Mouse (Mus musculus) liver, postnatal 0 days (tissue): ENCODE measurements around the gene Atp6v0a4. TPM values are rescaled to one million over a fixed set of nuclear protein-coding genes. Genes with fewer than 3 reads are reported as not detected.

Experiments
- ATAC-seq: fragments of 200-750 bp; cut with Nextera tagmentation; 2 replicates; pipeline ENCODE4 v1.8.0; 2017; ENCODE audit warnings: mild to moderate bottlenecking, moderate library complexity
- DNase-seq: peaks from one replicate; pipeline ENCODE4 v3.0.0-alpha.2; 2016
- H3K27ac ChIP-seq: fragments of 300-500 bp; sonication (generic); 2 replicates; pipeline ENCODE4 v1.5.1; 2014; ENCODE audit warnings: antibody characterized with exemption, moderate library complexity, mild to moderate bottlenecking, low read depth
- H3K27me3 ChIP-seq: fragments of 300-500 bp; sonication (generic); 2 replicates; pipeline ENCODE4 v1.6.1; 2014; ENCODE audit warnings: low read length, control low read depth, mixed read lengths; ENCODE audit not compliant: insufficient read depth
- H3K36me3 ChIP-seq: fragments of 300-500 bp; sonication (generic); replicated peaks from 2 replicates; pipeline ENCODE4 v1.6.1; 2014; ENCODE audit warnings: mild to moderate bottlenecking, control low read depth, low read length, moderate library complexity, mixed read lengths; ENCODE audit not compliant: insufficient read depth
- H3K4me1 ChIP-seq: fragments of 300-500 bp; sonication (generic); 2 replicates; pipeline ENCODE4 v1.6.1; 2014; ENCODE audit warnings: antibody characterized with exemption, mild to moderate bottlenecking, control low read depth; ENCODE audit not compliant: insufficient read depth
- H3K4me2 ChIP-seq: fragments of 300-500 bp; sonication (generic); 2 replicates; pipeline ENCODE4 v1.6.1; 2014; ENCODE audit warnings: low read depth, mild to moderate bottlenecking, low read length, moderate library complexity, mixed read lengths
- H3K4me3 ChIP-seq: fragments of 300-500 bp; sonication (generic); 2 replicates; pipeline ENCODE4 v1.5.1; 2014; ENCODE audit warnings: low read depth, low read length
- H3K9ac ChIP-seq: fragments of 300-500 bp; sonication (generic); replicated peaks from 2 replicates; pipeline ENCODE4 v1.6.1; 2014; ENCODE audit warnings: mild to moderate bottlenecking, moderate library complexity
- H3K9me3 ChIP-seq: fragments of 300-500 bp; sonication (generic); 2 replicates; pipeline ENCODE4 v1.6.1; 2016; ENCODE audit warnings: mild to moderate bottlenecking, control low read depth, low read length, mixed read lengths
- CTCF ChIP-seq: sonication (generic); IDR thresholded peaks from 2 replicates; pipeline ENCODE4 v1.5.1; 2016; ENCODE audit warnings: antibody characterized with exemption, low read depth
- EP300 ChIP-seq: IDR thresholded peaks from 2 replicates; pipeline ENCODE4 v1.6.1; 2016; ENCODE audit warnings: antibody characterized with exemption, low read depth, mild to moderate bottlenecking
- WGBS: fragments of 180-500 bp; shearing (Covaris S2); extraction: QIAGEN DNeasy Blood & Tissue Kit; methylation state at CpG from one replicate; pipeline ENCODE4 v1.1.7; 2014; ENCODE audit not compliant: insufficient replicate concordance; 5-methylcytosine and 5-hydroxymethylcytosine counted together
- polyA plus RNA-seq: library from polyadenylated mRNA; unstranded; fragments of >200 nt; fragmentation: Nextera tagmentation; extraction: Ambion mirVana; gene quantifications from 2 replicates; pipeline ENCODE4 v1.2.1, GENCODE M21; 2015

Atp6v0a4 gene
- polyA plus RNA-seq, 1 experiment from 2014 or later: 0.05 TPM

- TF ChIP-seq EP300: no peak
- TF ChIP-seq CTCF: no peak
Measured at GRCm38 (mm10) chr6:38094701-38095100, 29.7 kb downstream of the Atp6v0a4 start.

GRCm38 (mm10) chr6:38092539-38092938 is 31.8 kb downstream of the Atp6v0a4 start:
- no peak for DNase-seq
- Histone ChIP-seq H3K4me1 (no peaks in the 10 kb centered on the region), H3K36me3 (no peaks in the 10 kb centered on the region), H3K4me3 (no peak overlapping the region), H3K4me2 (no peak overlapping the region), H3K27me3 (no peaks in the 10 kb centered on the region), H3K27ac (no peak overlapping the region), H3K9ac (no peak overlapping the region), H3K9me3 (peaks cover 3% of the 10 kb centered on the region; the same call in 1 of the 2 replicates)
- 84% methylated on average over 8 of the region's 8 CpGs for WGBS
- no peak for ATAC-seq
- TF ChIP-seq CTCF: no peak
- TF ChIP-seq EP300: no peak

More at GRCm38 (mm10) chr6:38094701-38095100, 29.7 kb downstream of the Atp6v0a4 start:
- Histone ChIP-seq H3K27me3 (no peaks in the 10 kb centered on the region), H3K4me2 (no peak overlapping the region), H3K4me3 (no peak overlapping the region), H3K36me3 (no peaks in the 10 kb centered on the region), H3K4me1 (no peaks in the 10 kb centered on the region), H3K27ac (no peak overlapping the region), H3K9me3 (peaks cover 3% of the 10 kb centered on the region; the same call in 1 of the 2 replicates), H3K9ac (no peak overlapping the region)
- DNase-seq (no peak), ATAC-seq (no peak)
- WGBS: 80% methylated on average over 10 of the region's 10 CpGs

GRCm38 (mm10) chr6:38087242-38088026 is 37.0 kb downstream of the Atp6v0a4 start:
- Histone ChIP-seq H3K27me3 (no peaks in the 10 kb centered on the region), H3K9ac (no peak overlapping the region), H3K9me3 (peaks cover 3% of the 10 kb centered on the region; the same call in 1 of the 2 replicates), H3K36me3 (no peaks in the 10 kb centered on the region), H3K4me3 (no peak overlapping the region), H3K4me1 (no peaks in the 10 kb centered on the region), H3K27ac (no peak overlapping the region), H3K4me2 (no peak overlapping the region)
- TF ChIP-seq CTCF: no peak
- no peak for TF ChIP-seq EP300
- 72% methylated on average over 9 of the region's 9 CpGs for WGBS
- DNase-seq: no peak
- ATAC-seq: no peak

- Histone ChIP-seq H3K27me3 (no peaks in the 10 kb centered on the region), H3K9me3 (no peaks in the 10 kb centered on the region), H3K4me1 (0 out of 2 replicates have a peak, but pooled peaks cover 2% of the 10 kb centered on the region), H3K36me3 (no peaks in the 10 kb centered on the region), H3K4me3 (no peak overlapping the region), H3K4me2 (no peak overlapping the region), H3K9ac (no peak overlapping the region), H3K27ac (no peak overlapping the region)
- TF ChIP-seq EP300 (no peak), CTCF (no peak)
- DNase-seq (no peak), ATAC-seq (no peak)
- 61% methylated on average over 4 of the region's 4 CpGs for WGBS
Measured at GRCm38 (mm10) chr6:38083204-38083603, 41.2 kb downstream of the Atp6v0a4 start.

DNA sequence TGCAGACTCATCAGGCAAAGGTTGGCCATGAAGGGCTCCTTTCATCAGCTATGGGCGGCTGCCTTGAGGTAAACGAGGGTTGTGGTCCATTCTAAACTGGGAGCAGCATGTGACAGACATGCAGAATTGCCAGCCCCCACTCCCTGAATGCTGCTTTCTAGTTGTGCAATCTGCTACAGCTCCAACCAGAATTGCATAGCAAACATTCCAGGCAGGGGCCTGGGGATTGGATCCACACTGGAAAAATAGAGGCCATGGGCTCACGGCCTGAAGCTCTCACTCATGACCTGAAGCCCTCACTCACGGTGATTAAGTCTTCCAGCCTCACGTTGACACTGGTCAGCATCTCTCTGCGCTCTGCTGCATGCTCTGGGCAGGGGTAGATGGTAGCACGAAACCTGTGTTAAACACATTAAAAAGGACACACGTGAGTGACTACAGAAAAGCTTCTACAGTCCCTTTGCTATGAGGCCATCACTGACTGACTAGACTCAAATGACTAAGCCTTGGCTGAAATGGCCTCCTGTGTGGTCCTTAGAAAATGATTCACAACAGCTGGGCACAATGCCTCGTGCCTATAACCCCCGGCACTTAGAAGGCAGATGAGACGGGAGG is 42.6 kb downstream of the Atp6v0a4 start:
- DNase-seq (no peak), ATAC-seq (peak; percentile 29; the same call in 1 of the 2 replicates)
- no peaks in the 10 kb centered on the region for H3K9me3 ChIP-seq
- no peak overlapping the region for H3K27ac ChIP-seq
- no peaks in the 10 kb centered on the region for H3K27me3 ChIP-seq
- H3K4me2 ChIP-seq: no peak overlapping the region
- H3K36me3 ChIP-seq: no peaks in the 10 kb centered on the region
- 0 out of 2 replicates have a peak, but pooled peaks cover 2% of the 10 kb centered on the region for H3K4me1 ChIP-seq
- WGBS: 64% methylated on average over 11 of the region's 11 CpGs
- H3K9ac ChIP-seq: no peak overlapping the region
- TF ChIP-seq CTCF (no peak), EP300 (no peak)
- no peak overlapping the region for H3K4me3 ChIP-seq

DNA sequence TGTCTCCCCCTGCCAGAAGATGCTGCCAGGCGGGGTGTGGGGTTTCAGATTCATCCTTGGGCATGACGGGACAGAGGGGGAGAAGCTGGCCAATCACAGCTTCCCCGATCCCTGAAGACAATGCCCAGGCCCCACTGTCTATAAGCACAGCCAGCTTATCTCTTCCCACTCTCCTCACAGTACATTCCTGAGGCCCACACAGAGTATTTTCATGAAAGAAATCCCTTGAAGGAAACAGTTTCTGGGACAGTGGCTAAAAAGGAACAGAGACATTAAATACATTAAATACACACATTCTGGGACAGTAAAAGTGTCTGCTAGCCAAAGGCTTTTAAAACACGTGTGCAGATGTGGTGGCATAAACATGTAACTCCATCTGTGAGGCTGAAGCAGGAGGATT is 44.0 kb downstream of the Atp6v0a4 start:
- DNase-seq (no peak), ATAC-seq (no peak)
- no peaks in the 10 kb centered on the region for H3K27me3 ChIP-seq
- no peak overlapping the region for H3K4me2 ChIP-seq
- H3K4me3 ChIP-seq: no peak overlapping the region
- H3K9ac ChIP-seq: no peak overlapping the region
- H3K9me3 ChIP-seq: no peaks in the 10 kb centered on the region
- 64% methylated on average over 4 of the region's 4 CpGs for WGBS
- 0 out of 2 replicates have a peak, but pooled peaks cover 2% of the 10 kb centered on the region for H3K4me1 ChIP-seq
- TF ChIP-seq EP300 (no peak), CTCF (no peak)
- no peaks in the 10 kb centered on the region for H3K36me3 ChIP-seq
- H3K27ac ChIP-seq: no peak overlapping the region
